Mouse (Mus musculus) kidney, embryonic 16.5 days (tissue): ENCODE results near the gene Mnd1. TPM values are rescaled to one million over a fixed set of nuclear protein-coding genes. Genes with fewer than 3 reads are reported as not detected.
A peak's percentile ranks its signal among the peaks of the same experiment; 100 is the strongest.

ENCODE experiments used
- ATAC-seq: fragments of 200-750 bp; cut with Nextera tagmentation; 2 replicates; pipeline ENCODE4 v1.8.0; 2017; ENCODE audit warnings: moderate TSS enrichment; ENCODE audit not compliant: low FRiP score, low TSS enrichment
- H3K27ac ChIP-seq: fragments of 300-500 bp; sonication (generic); 2 replicates; pipeline ENCODE4 v1.5.1; 2014; ENCODE audit warnings: low read length
- H3K27me3 ChIP-seq: fragments of 300-500 bp; sonication (generic); 2 replicates; pipeline ENCODE4 v1.6.1; 2014; ENCODE audit warnings: low read length, control low read depth, mixed read lengths; ENCODE audit not compliant: insufficient read depth
- H3K36me3 ChIP-seq: fragments of 300-500 bp; sonication (generic); 2 replicates; pipeline ENCODE4 v1.6.1; 2014; ENCODE audit warnings: low read length, control low read depth, mixed read lengths; ENCODE audit not compliant: insufficient read depth
- H3K4me1 ChIP-seq: fragments of 300-500 bp; sonication (generic); 2 replicates; pipeline ENCODE4 v1.6.1; 2014; ENCODE audit warnings: low read length, control low read depth, mixed read lengths; ENCODE audit not compliant: insufficient read depth
- H3K4me2 ChIP-seq: fragments of 300-500 bp; sonication (generic); replicated peaks from 2 replicates; pipeline ENCODE4 v1.6.1; 2014; ENCODE audit warnings: low read depth, low read length
- H3K4me3 ChIP-seq: fragments of 300-500 bp; sonication (generic); 2 replicates; pipeline ENCODE4 v1.5.1; 2014; ENCODE audit warnings: mild to moderate bottlenecking, low read length
- H3K9ac ChIP-seq: fragments of 300-500 bp; sonication (generic); replicated peaks from 2 replicates; pipeline ENCODE4 v1.6.1; 2014; ENCODE audit warnings: low read length
- H3K9me3 ChIP-seq: fragments of 300-500 bp; sonication (generic); 2 replicates; pipeline ENCODE4 v1.6.1; 2016; ENCODE audit warnings: low read length, control low read depth
- WGBS: fragments of 180-500 bp; shearing (Covaris S2); extraction: QIAGEN DNeasy Blood & Tissue Kit; methylation state at CpG from one replicate; pipeline ENCODE4 v1.1.7; 2014; 5-methylcytosine and 5-hydroxymethylcytosine counted together
- polyA plus RNA-seq: library from polyadenylated mRNA; unstranded; fragments of >200 nt; fragmentation: Nextera tagmentation; extraction: Ambion mirVana; gene quantifications from 2 replicates; pipeline ENCODE4 v1.2.1, GENCODE M21; 2015

Gene Mnd1
- polyA plus RNA-seq, 1 experiment from 2014 or later = 13.3 TPM

DNA sequence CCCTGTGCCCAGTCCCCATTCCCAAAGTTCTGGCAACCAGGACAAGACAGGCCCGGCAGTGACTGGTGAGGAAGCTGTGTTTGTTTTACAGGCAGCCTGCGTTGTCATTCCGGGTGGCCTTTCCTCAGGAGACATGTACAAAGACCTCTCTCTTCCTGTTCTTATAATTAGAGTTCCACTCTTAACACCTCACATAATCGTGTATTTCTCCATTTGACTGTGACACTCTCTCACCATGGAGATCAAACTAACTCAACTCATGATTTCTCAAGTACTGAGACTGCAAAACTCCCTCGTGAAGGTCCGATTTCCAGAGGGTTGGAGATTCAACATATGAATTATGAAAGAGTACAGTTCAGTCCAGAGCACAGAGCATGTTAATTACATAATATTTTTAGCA lies 19.7 kb downstream of the Mnd1 start:
- WGBS = 58% methylated on average over 6 of the region's 6 CpGs
- no peaks in the 10 kb centered on the region for H3K4me1 ChIP-seq
- H3K9me3 ChIP-seq = no peaks in the 10 kb centered on the region
- no peak overlapping the region for H3K4me3 ChIP-seq
- H3K27ac ChIP-seq = no peak overlapping the region
- no peak overlapping the region for H3K4me2 ChIP-seq
- no peaks in the 10 kb centered on the region for H3K27me3 ChIP-seq
- H3K36me3 ChIP-seq = no peaks in the 10 kb centered on the region
- no peak for ATAC-seq
- H3K9ac ChIP-seq = no peak overlapping the region

DNA sequence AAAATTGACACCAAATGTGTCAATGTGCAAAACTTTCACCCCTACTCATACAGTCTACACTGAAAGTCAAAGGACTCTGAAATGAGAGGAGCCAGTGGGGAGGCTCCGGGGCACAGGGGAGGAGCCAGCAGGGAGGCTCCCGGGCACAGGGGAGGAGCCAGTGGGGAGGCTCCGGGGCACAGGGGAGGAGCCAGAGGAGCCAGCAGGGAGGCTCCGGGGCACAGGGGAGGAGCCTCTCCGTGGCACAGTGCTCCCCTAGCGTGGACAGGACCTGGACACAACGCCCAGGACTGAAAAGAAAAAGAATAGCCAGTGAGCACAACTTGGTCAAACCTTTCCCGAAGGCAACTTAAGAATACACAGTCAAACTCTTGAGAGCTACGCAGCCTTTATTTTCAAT lies 20.2 kb downstream of the Mnd1 start:
- H3K4me2 ChIP-seq = no peak overlapping the region
- no peaks in the 10 kb centered on the region for H3K9me3 ChIP-seq
- peak; percentile 79 for ATAC-seq
- H3K27me3 ChIP-seq = no peaks in the 10 kb centered on the region
- H3K36me3 ChIP-seq = no peaks in the 10 kb centered on the region
- 34% methylated on average over 9 of the region's 9 CpGs for WGBS
- no peak overlapping the region for H3K4me3 ChIP-seq
- H3K4me1 ChIP-seq = no peaks in the 10 kb centered on the region
- H3K27ac ChIP-seq = no peak overlapping the region
- H3K9ac ChIP-seq = no peak overlapping the region

DNA sequence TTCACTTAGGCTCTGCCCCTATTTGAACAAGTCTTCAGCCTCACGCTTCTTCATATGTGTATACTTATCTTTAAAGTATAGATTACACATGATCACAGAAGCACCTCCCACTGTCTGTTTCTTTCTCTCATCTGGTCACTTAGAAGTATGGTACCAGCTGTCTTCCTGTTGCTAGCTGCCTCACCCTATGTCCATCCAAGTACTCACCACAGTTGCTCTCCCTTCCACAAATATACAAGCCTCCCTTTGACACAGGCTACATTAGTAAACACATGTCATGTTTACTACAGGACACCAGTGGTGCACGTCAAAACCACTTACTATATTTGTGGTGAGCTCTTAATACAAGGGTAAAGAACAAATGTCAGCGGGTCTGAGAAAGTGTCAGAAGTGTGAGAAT lies 24.2 kb downstream of the Mnd1 start:
- 91% methylated on average over 3 of the region's 3 CpGs for WGBS
- H3K27ac ChIP-seq = no peak overlapping the region
- no peak overlapping the region for H3K4me3 ChIP-seq
- no peak overlapping the region for H3K9ac ChIP-seq
- H3K9me3 ChIP-seq = no peaks in the 10 kb centered on the region
- no peak for ATAC-seq
- peaks cover 21% of the 10 kb centered on the region for H3K4me1 ChIP-seq
- H3K27me3 ChIP-seq = no peaks in the 10 kb centered on the region
- H3K36me3 ChIP-seq = no peaks in the 10 kb centered on the region
- H3K4me2 ChIP-seq = no peak overlapping the region

DNA sequence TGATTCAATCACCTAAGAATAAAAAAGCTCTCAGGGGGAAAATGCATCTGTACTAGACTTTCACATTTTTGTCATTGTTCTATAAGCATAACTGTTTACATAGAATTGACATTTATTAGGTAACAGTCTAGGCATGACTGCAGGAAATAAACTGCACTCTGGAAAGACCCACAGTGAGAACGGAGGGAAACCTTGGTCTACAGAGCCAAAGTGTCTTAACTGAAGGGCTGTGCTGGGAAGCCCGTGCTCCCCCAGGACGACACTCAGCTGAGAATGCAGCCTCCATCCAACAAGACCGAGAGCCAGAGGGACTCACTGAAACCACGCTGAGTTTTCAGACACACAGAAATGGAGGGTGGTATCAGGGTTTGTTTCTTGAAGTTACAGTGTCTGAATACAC lies 24.8 kb downstream of the Mnd1 start:
- Histone ChIP-seq H3K4me2 (no peak overlapping the region), H3K27me3 (no peaks in the 10 kb centered on the region), H3K27ac (no peak overlapping the region), H3K9ac (no peak overlapping the region), H3K4me1 (peaks cover 21% of the 10 kb centered on the region), H3K4me3 (no peak overlapping the region), H3K9me3 (no peaks in the 10 kb centered on the region), H3K36me3 (no peaks in the 10 kb centered on the region)
- 63% methylated on average over 5 of the region's 5 CpGs for WGBS
- no peak for ATAC-seq

DNA sequence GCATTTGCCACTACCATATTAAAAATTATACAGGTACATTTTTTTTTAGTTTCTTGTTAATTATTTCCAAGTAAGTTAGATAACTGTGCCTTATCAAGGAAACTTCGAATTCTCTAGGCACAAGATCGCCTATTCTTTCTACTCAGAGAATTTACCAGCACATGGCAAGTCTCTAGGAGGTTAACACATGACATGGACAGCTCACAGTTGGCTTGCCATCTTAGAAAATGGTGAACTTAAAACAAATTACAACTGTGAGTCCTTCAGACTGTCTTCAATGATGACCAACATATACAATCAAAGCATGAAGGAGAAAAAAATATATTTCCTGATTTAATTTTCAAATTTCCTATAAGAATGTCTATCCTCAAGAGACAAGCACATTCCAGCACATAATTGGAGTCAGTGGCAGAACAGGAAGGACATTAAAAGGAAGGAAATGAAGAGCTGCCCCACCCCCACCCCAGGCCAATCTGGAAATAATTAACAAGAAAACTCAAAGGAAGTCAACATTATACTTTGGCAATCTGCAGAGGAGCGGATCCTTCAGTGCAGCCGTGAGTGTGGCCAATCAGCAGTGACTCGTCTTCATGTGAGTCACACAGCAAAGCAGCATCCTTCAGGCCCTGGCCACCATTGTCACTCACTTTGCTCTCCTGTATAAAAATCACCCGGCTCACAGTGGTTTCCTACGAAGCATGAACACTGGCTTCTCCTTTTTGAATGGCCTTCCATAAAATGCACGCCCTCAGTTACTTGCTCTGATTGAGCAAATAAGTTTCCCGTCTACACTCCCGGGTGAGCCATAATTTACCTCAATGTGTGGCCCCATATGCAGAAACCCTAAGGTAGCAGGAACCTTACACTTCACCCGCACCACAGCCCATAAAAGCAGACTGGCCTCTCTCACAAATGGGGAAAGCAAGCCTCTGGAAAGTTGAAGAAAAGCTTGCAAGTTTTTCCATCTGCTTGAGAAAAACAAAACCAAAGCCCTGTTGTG lies 26.4 kb downstream of the Mnd1 start:
- no peaks in the 10 kb centered on the region for H3K36me3 ChIP-seq
- peak overlapping the region; percentile 66 for H3K27ac ChIP-seq
- H3K4me3 ChIP-seq = no peak overlapping the region
- no peaks in the 10 kb centered on the region for H3K9me3 ChIP-seq
- ATAC-seq = peak; percentile 82; the same call in 1 of the 2 replicates
- WGBS = 36% methylated on average over 11 of the region's 11 CpGs
- H3K9ac ChIP-seq = no peak overlapping the region; the same call in 1 of the 2 replicates
- H3K27me3 ChIP-seq = no peaks in the 10 kb centered on the region
- H3K4me1 ChIP-seq = peaks cover 21% of the 10 kb centered on the region
- 0 out of 2 replicates have a peak overlapping the region, but pooled peaks have one; percentile 10 for H3K4me2 ChIP-seq

DNA sequence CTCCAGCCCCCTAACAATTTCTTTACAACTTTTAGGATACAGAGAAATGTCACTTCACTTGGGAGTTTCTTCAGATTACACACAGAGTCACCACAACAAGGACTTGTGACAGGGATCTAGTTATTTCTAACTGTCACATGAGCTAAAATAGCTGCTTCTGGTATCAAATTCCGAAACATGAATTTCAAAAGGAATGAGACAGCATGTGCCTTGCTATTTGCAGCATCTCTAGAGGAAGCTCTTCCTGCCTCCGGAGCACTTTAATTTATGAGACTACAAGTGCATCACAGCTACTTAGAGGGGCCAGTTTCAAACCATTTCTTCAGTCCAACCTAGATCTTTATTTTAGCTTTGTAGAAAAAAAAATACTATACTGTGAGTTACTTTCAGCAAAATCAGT lies 28.2 kb downstream of the Mnd1 start:
- 60% methylated on average over 2 of the region's 2 CpGs for WGBS
- ATAC-seq = no peak

DNA sequence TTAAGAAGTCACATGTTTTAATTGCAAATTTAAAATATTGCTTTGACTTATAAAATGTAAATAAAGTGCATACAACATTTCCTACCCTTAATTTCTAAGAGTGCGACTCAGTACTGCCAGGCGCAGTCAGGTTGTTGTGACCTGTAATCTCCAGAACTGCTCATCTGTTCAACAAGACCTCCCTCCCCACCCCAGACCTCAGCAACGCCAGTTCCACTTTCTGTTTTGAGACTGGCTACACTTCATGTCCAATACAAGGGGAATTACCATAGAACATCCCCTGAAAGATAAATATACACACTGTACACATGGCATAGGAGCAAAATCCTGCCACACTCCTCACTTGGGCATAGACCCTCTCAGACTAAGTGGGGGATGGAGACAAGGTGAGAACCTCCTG lies 28.9 kb downstream of the Mnd1 start:
- peak overlapping the region; percentile 29; the same call in 1 of the 2 replicates for H3K27ac ChIP-seq
- 80% methylated on average over 3 of the region's 3 CpGs for WGBS
- peaks cover 21% of the 10 kb centered on the region for H3K4me1 ChIP-seq

More for the DNA sequence above, 28.2 kb downstream of the Mnd1 start:
- H3K4me3 ChIP-seq = no peak overlapping the region
- no peaks in the 10 kb centered on the region for H3K9me3 ChIP-seq
- H3K4me2 ChIP-seq = no peak overlapping the region
- peaks cover 21% of the 10 kb centered on the region for H3K4me1 ChIP-seq
- H3K9ac ChIP-seq = no peak overlapping the region
- no peaks in the 10 kb centered on the region for H3K36me3 ChIP-seq
- H3K27me3 ChIP-seq = no peaks in the 10 kb centered on the region
- H3K27ac ChIP-seq = peak overlapping the region; percentile 29; the same call in 1 of the 2 replicates

DNA sequence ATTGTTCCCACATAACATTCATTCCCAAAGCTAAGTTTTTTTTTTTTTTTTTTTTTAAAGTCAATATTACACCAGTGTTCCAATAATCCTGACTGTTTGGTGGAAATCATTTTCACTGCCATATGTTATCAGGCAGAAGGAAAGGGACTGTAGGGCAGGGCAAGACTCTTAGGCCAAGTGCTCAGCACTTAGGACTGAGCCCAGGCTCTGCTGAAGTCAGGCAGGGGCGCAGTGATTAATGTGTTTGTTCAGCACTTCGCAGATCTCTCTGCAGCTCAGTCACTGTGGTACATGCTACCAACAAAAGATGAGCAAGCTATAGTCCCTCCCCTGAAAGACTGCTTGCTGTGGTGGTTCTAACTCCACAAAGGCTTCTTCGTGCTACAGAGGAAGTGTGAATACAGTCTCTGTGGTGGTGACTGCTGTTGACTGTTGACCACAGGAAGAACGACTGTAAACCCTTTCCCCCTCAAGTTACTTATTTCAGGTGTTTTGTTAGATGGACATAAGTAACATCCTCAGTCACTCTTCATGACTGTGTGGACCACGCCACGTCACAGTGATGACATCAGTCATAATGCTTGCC lies 29.8 kb downstream of the Mnd1 start:
- no peak for ATAC-seq

More for the DNA sequence above, 28.9 kb downstream of the Mnd1 start:
- Histone ChIP-seq H3K4me2 (no peak overlapping the region), H3K36me3 (no peaks in the 10 kb centered on the region), H3K9ac (no peak overlapping the region), H3K9me3 (no peaks in the 10 kb centered on the region), H3K4me3 (no peak overlapping the region), H3K27me3 (no peaks in the 10 kb centered on the region)
- no peak for ATAC-seq

DNA sequence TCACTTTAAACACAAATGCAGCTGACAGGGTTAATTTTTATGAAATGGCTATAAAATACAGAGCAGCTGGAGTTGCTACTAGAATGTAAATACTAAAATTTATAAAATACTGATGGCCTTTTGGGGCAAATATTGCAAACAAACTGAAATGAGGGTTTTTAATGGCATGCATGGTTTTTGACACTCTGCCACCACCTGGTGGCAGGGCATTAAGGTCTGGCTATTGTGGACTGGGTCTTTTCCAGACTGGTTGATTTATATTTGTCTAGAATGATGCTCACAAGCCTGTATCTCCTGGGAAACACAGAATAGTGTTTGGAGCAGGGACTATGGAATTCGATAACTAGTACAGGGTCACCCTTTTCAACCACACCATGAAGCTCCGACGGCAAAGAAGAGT lies 32.1 kb downstream of the Mnd1 start:
- ATAC-seq = no peak
- 60% methylated on average over 3 of the region's 3 CpGs for WGBS

More for the DNA sequence above, 29.8 kb downstream of the Mnd1 start:
- Histone ChIP-seq H3K4me2 (no peak overlapping the region), H3K4me3 (no peak overlapping the region), H3K9ac (no peak overlapping the region), H3K27ac (no peak overlapping the region), H3K36me3 (no peaks in the 10 kb centered on the region), H3K4me1 (peaks cover 21% of the 10 kb centered on the region), H3K9me3 (no peaks in the 10 kb centered on the region), H3K27me3 (no peaks in the 10 kb centered on the region)
- WGBS = 73% methylated on average over 6 of the region's 6 CpGs

DNA sequence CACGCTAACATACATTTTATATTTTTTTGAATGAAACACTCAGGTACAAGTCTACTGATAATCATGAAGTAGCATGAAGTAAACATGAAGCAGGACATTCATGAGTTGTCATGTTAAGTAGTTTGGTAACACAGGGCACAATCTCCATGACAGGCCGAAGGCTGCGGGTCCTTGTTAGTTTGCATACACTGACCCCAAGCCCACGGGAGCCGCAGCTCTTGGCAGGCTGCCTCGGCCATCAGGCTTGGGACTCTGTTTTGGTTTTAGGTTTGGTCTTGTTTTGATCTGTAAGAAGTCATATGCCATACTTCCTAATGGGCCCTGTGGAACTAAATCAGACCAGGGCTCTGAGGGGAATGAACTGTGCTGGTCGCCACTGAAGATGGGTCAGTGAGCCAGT lies 36.9 kb downstream of the Mnd1 start:
- no peak overlapping the region for H3K4me3 ChIP-seq
- WGBS = 61% methylated on average over 7 of the region's 7 CpGs
- no peak for ATAC-seq
- H3K4me2 ChIP-seq = no peak overlapping the region
- H3K4me1 ChIP-seq = no peaks in the 10 kb centered on the region
- H3K36me3 ChIP-seq = no peaks in the 10 kb centered on the region
- H3K27ac ChIP-seq = no peak overlapping the region
- H3K27me3 ChIP-seq = no peaks in the 10 kb centered on the region
- H3K9ac ChIP-seq = no peak overlapping the region
- H3K9me3 ChIP-seq = no peaks in the 10 kb centered on the region

More for the DNA sequence above, 32.1 kb downstream of the Mnd1 start:
- Histone ChIP-seq H3K4me2 (no peak overlapping the region), H3K27me3 (no peaks in the 10 kb centered on the region), H3K9ac (no peak overlapping the region), H3K27ac (no peak overlapping the region), H3K4me1 (peaks cover 10% of the 10 kb centered on the region), H3K9me3 (no peaks in the 10 kb centered on the region), H3K4me3 (no peak overlapping the region), H3K36me3 (no peaks in the 10 kb centered on the region)
